Comparison of ENCODE assay signal across 21 mouse cellular contexts in the genomic region with DNA sequence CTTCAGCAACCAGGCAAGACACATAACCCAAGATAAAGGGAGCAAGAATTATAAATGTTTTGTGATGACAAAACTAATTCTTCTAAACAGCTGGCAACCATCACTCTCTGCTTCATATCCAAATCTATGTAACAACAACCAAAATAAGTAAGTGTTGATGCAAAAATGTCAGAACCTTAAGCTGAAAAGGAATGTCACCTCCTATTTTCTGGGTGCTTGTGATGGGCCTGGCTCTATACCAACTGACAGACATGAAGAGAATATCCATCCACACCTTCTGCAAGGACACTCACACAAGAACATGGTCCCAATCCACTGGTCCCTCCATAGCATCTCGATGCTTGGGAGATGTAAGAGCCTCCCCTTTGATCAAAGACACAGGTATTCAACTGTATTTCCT.
DNase-seq lines count a peak whose midpoint lies in the region; ATAC-seq and TF ChIP-seq lines count a peak whose summit lies in the region.
"Had no signal": no experiment of that assay in that cellular context is flagged by ENCODE, and none has a peak within 500 bp of the region (broad histone marks: within the 10 kb centered on the region; RNA-seq: fewer than 3 reads in every experiment).

No protein-coding gene starts in this region.

- no peaks in the 10 kb centered on the region for H3K36me3 ChIP-seq in lung, embryonic 15.5 days
- H3K36me3 ChIP-seq in lung, postnatal 0 days (ENCODE audit: insufficient read depth, low read length): no peaks in the 10 kb centered on the region
- H3K36me3 ChIP-seq: embryonic facial prominence, embryonic 13.5 days; embryonic facial prominence, embryonic 15.5 days; forebrain, embryonic 10.5 days; forebrain, embryonic 12.5 days had no signal

- TF ChIP-seq EP300 in lung, postnatal 0 days (IDR thresholded peaks at IDR 0.05): peak; percentile 59

- ATAC-seq in lung, embryonic 15.5 days (ENCODE audit: borderline replicate concordance, extremely low read depth, low FRiP score, low TSS enrichment): peak; percentile 70
- ATAC-seq in lung, postnatal 0 days: peak; percentile 75
- ATAC-seq: forebrain, embryonic 14.5 days; forebrain, embryonic 16.5 days had no signal

- WGBS in lung, embryonic 15.5 days: 39% methylated on average over 1 of the region's 1 CpGs
- 30% methylated on average over 1 of the region's 1 CpGs for WGBS in lung, postnatal 0 days

- H3K9me3 ChIP-seq in lung, embryonic 15.5 days: no peaks in the 10 kb centered on the region
- no peaks in the 10 kb centered on the region for H3K9me3 ChIP-seq in lung, postnatal 0 days (ENCODE audit: low read length)
- H3K9me3 ChIP-seq: embryonic facial prominence, embryonic 13.5 days; embryonic facial prominence, embryonic 15.5 days; forebrain, embryonic 10.5 days; forebrain, embryonic 12.5 days had no signal

- no peak overlapping the region for H3K4me2 ChIP-seq in lung, embryonic 15.5 days
- no peak overlapping the region for H3K4me2 ChIP-seq in lung, postnatal 0 days (replicated peaks; ENCODE audit: low read depth, low read length)
- H3K4me2 ChIP-seq: embryonic facial prominence, embryonic 13.5 days; embryonic facial prominence, embryonic 15.5 days; forebrain, embryonic 12.5 days had no signal

- 0 out of 2 replicates have a peak, but pooled peaks cover 3% of the 10 kb centered on the region for H3K4me1 ChIP-seq in lung, embryonic 15.5 days
- no peaks in the 10 kb centered on the region for H3K4me1 ChIP-seq in lung, postnatal 0 days (ENCODE audit: insufficient read depth, low read depth, low read length)
- H3K4me1 ChIP-seq: embryonic facial prominence, embryonic 15.5 days; forebrain, embryonic 12.5 days had no signal

- H3K27ac ChIP-seq in lung, embryonic 15.5 days: no peak overlapping the region
- H3K27ac ChIP-seq in lung, postnatal 0 days (ENCODE audit: low read length): no peak overlapping the region
- H3K27ac ChIP-seq: embryonic facial prominence, embryonic 13.5 days; embryonic facial prominence, embryonic 15.5 days; forebrain, embryonic 10.5 days; forebrain, embryonic 12.5 days had no signal

- no peak for TF ChIP-seq CTCF in lung, postnatal 0 days (IDR thresholded peaks at IDR 0.05)

- no peak overlapping the region for H3K9ac ChIP-seq in lung, embryonic 15.5 days
- H3K9ac ChIP-seq in lung, postnatal 0 days (replicated peaks; ENCODE audit: low read depth): no peak overlapping the region
- H3K9ac ChIP-seq: embryonic facial prominence, embryonic 13.5 days; embryonic facial prominence, embryonic 15.5 days; forebrain, embryonic 12.5 days had no signal

- peaks cover 9% of the 10 kb centered on the region; the same call in 1 of the 2 replicates for H3K27me3 ChIP-seq in lung, embryonic 15.5 days
- no peaks in the 10 kb centered on the region for H3K27me3 ChIP-seq in lung, postnatal 0 days (replicated peaks; ENCODE audit: insufficient read depth, low read length)
- H3K27me3 ChIP-seq: forebrain, embryonic 12.5 days had no signal

- H3K4me3 ChIP-seq in lung, embryonic 15.5 days: no peak overlapping the region
- H3K4me3 ChIP-seq in lung, postnatal 0 days (ENCODE audit: low read depth, low read length): no peak overlapping the region
- H3K4me3 ChIP-seq: embryonic facial prominence, embryonic 13.5 days; embryonic facial prominence, embryonic 15.5 days; erythroblast, embryonic 14.5 days; forebrain, embryonic 10.5 days; forebrain, embryonic 12.5 days had no signal

- DNase-seq in lung, postnatal 14 days: no peak
- peak; percentile 75 for DNase-seq in lung, postnatal 0 days (ENCODE audit: low spot score)
- no peak for DNase-seq in lung, adult 18-20 months
- DNase-seq: adrenal gland, adult 2 months; adrenal gland, postnatal 10 days; adrenal gland, postnatal 25 days; cerebellum, adult 11 months; cerebellum, adult 18-20 months; cerebellum, adult 8-10 months; cerebellum, adult 9-11 months; cerebellum, postnatal 14 days; cerebellum, postnatal 36 days; embryo, embryonic 11 days had no signal
